Mouse (Mus musculus) forebrain, embryonic 13.5 days (tissue): ENCODE results near the gene Gid8. TPM values are rescaled to one million over a fixed set of nuclear protein-coding genes. Genes with fewer than 3 reads are reported as not detected.

ENCODE experiments used
- ATAC-seq: fragments of 200-750 bp; cut with Nextera tagmentation; 2 replicates; pipeline ENCODE4 v1.8.0; 2017
- H3K27ac ChIP-seq: fragments of 300-500 bp; sonication (generic); 2 replicates; pipeline ENCODE4 v1.5.1; 2015; ENCODE audit warnings: inconsistent platforms, mild to moderate bottlenecking, moderate library complexity
- H3K27me3 ChIP-seq: fragments of 300-500 bp; sonication (generic); 2 replicates; pipeline ENCODE4 v1.6.1; 2015; ENCODE audit warnings: mild to moderate bottlenecking, inconsistent platforms
- H3K36me3 ChIP-seq: fragments of 300-500 bp; sonication (generic); 2 replicates; pipeline ENCODE4 v1.6.1; 2015; ENCODE audit warnings: mild to moderate bottlenecking, inconsistent platforms; ENCODE audit not compliant: poor library complexity, severe bottlenecking
- H3K4me1 ChIP-seq: fragments of 300-500 bp; sonication (generic); 2 replicates; pipeline ENCODE4 v1.6.1; 2015; ENCODE audit warnings: inconsistent platforms
- H3K4me2 ChIP-seq: fragments of 300-500 bp; sonication (generic); 2 replicates; pipeline ENCODE4 v1.6.1; 2015; ENCODE audit warnings: inconsistent platforms, mild to moderate bottlenecking, moderate library complexity
- H3K4me3 ChIP-seq: fragments of 300-500 bp; sonication (generic); 2 replicates; pipeline ENCODE4 v1.5.1; 2015; ENCODE audit warnings: mild to moderate bottlenecking, inconsistent platforms
- H3K9ac ChIP-seq: fragments of 300-500 bp; sonication (generic); 2 replicates; pipeline ENCODE4 v1.6.1; 2015; ENCODE audit warnings: mild to moderate bottlenecking, inconsistent platforms
- H3K9me3 ChIP-seq: fragments of 300-500 bp; sonication (generic); replicated peaks from 2 replicates; pipeline ENCODE4 v1.6.1; 2016; ENCODE audit warnings: inconsistent platforms
- WGBS: fragments of 180-500 bp; shearing (Covaris S2); methylation state at CpG from one replicate; pipeline ENCODE4 v1.1.7; 2015; 5-methylcytosine and 5-hydroxymethylcytosine counted together
- polyA plus RNA-seq: library from polyadenylated mRNA; unstranded; fragments of >200 nt; fragmentation: Nextera tagmentation; extraction: Ambion mirVana; gene quantifications from 2 replicates; pipeline ENCODE4 v1.2.1, GENCODE M21; 2015

Gid8 gene
- polyA plus RNA-seq, 1 experiment from 2014 or later = 55.3 TPM

- ATAC-seq = peak; percentile 71
- peaks cover 16% of the 10 kb centered on the region; the same call in 1 of the 2 replicates for H3K4me1 ChIP-seq
- 42% methylated on average over 15 of the region's 15 CpGs for WGBS
- H3K36me3 ChIP-seq = no peaks in the 10 kb centered on the region
- peak overlapping the region; percentile 61 for H3K27ac ChIP-seq
- H3K9me3 ChIP-seq = no peaks in the 10 kb centered on the region
- no peak overlapping the region for H3K4me3 ChIP-seq
- no peak overlapping the region for H3K4me2 ChIP-seq
- no peak overlapping the region for H3K9ac ChIP-seq
- H3K27me3 ChIP-seq = peaks cover 52% of the 10 kb centered on the region
Measured at GRCm38 (mm10) chr2:180758513-180759263, 48.8 kb downstream of the Gid8 start.

DNA sequence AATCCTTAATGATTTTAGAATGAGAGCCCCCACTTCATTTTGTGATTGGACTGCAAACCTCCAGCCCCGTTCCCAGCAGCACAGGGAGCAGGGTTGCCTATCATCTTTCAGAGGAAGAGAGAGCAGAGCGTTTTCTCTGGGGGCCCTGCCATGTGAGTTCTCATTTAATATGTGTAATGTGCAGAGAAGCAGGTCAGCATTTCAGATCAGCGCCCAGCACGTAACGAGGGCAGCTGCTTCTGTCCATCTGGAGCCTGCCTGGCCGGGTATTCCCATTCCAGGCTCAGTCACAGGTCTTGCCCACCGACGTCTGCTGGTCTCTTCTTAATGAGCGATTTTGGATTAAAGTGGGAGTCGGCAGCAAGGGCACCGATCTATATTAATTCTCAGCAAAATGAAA, 55.1 kb downstream of the Gid8 start:
- Histone ChIP-seq H3K27ac (no peak overlapping the region), H3K27me3 (peaks cover 21% of the 10 kb centered on the region; the same call in 1 of the 2 replicates)
- 65% methylated on average over 11 of the region's 11 CpGs for WGBS

GRCm38 (mm10) chr2:180765713-180766112, 55.8 kb downstream of the Gid8 start:
- no peak for ATAC-seq
- H3K27ac ChIP-seq = no peak overlapping the region
- no peaks in the 10 kb centered on the region for H3K36me3 ChIP-seq
- no peaks in the 10 kb centered on the region for H3K4me1 ChIP-seq
- no peaks in the 10 kb centered on the region for H3K9me3 ChIP-seq
- peaks cover 26% of the 10 kb centered on the region for H3K27me3 ChIP-seq
- 85% methylated on average over 7 of the region's 7 CpGs for WGBS
- no peak overlapping the region for H3K4me3 ChIP-seq
- no peak overlapping the region for H3K4me2 ChIP-seq
- no peak overlapping the region for H3K9ac ChIP-seq

More for the DNA sequence above, 55.1 kb downstream of the Gid8 start:
- no peak overlapping the region for H3K4me3 ChIP-seq
- no peaks in the 10 kb centered on the region for H3K36me3 ChIP-seq
- no peaks in the 10 kb centered on the region for H3K4me1 ChIP-seq
- ATAC-seq = no peak
- H3K9me3 ChIP-seq = no peaks in the 10 kb centered on the region
- H3K9ac ChIP-seq = 0 out of 2 replicates have a peak overlapping the region, but pooled peaks have one; percentile 8
- no peak overlapping the region for H3K4me2 ChIP-seq

Other genes with a start within 250 kb of the Gid8 start
- 2.2 and 2.3 TPM in 2 replicates for gene Ntsr1, start 210.1 kb upstream of the Gid8 start, polyA plus RNA-seq
- 50.7 and 53.6 TPM in 2 replicates for gene Mrgbp, start 128.8 kb upstream of the Gid8 start, polyA plus RNA-seq
- 79.8 and 85.4 TPM in 2 replicates for gene Ogfr, start 120.9 kb upstream of the Gid8 start, polyA plus RNA-seq
- 17.4 and 21.9 TPM in 2 replicates for gene Col9a3, start 112.3 kb upstream of the Gid8 start, polyA plus RNA-seq
- 0.08 TPM in 1 of 2 replicates, not detected in the other for gene Tcfl5, start 67.4 kb upstream of the Gid8 start, polyA plus RNA-seq
- 33.4 and 35.7 TPM in 2 replicates for gene Dido1, start 118 bp upstream of the Gid8 start, polyA plus RNA-seq
- gene Slc17a9, start 15.1 kb downstream of the Gid8 start, polyA plus RNA-seq = 0.18 and 0.58 TPM in 2 replicates
- gene Bhlhe23, start 66.8 kb downstream of the Gid8 start, polyA plus RNA-seq = 0.40 and 1.2 TPM in 2 replicates
- gene Ythdf1, start 210.8 kb downstream of the Gid8 start, polyA plus RNA-seq = 25.3 and 33.1 TPM in 2 replicates
- 0.14 and 0.25 TPM in 2 replicates for gene Birc7, start 218.9 kb downstream of the Gid8 start, polyA plus RNA-seq
- gene Nkain4, start 244.6 kb downstream of the Gid8 start, polyA plus RNA-seq = 53.3 and 53.8 TPM in 2 replicates